Mouse (Mus musculus): ENCODE results near the gene Pygo1.

Pygo1 gene

GRCm38 (mm10) chr9:72925021-72925934 lies at the start of gene Pygo1:
Gene Pygo1 (plus strand): TSS chr9:72925645.
- peak; percentile 32 for DNase-seq

- DNase-seq: no peak
Observed at GRCm38 (mm10) chr9:72875878-72876277, 49.6 kb upstream of the Pygo1 start.

GRCm38 (mm10) chr9:72877905-72878304 lies 47.5 kb upstream of the Pygo1 start:
- DNase-seq: no peak

GRCm38 (mm10) chr9:72878656-72879055 lies 46.8 kb upstream of the Pygo1 start:
- no peak for DNase-seq

- DNase-seq: no peak
Observed at GRCm38 (mm10) chr9:72879601-72880000, 45.8 kb upstream of the Pygo1 start.

- DNase-seq: no peak
Observed at GRCm38 (mm10) chr9:72880225-72880960, 45.1 kb upstream of the Pygo1 start.

- peak; percentile 62 for DNase-seq
Observed at GRCm38 (mm10) chr9:72881026-72881768, 44.2 kb upstream of the Pygo1 start.

GRCm38 (mm10) chr9:72883940-72884339 lies 41.5 kb upstream of the Pygo1 start:
- peak; percentile 58 for DNase-seq

- no peak for DNase-seq
Observed at GRCm38 (mm10) chr9:72889777-72890176, 35.7 kb upstream of the Pygo1 start.

- no peak for DNase-seq
Observed at GRCm38 (mm10) chr9:72890499-72891085, 34.9 kb upstream of the Pygo1 start.

GRCm38 (mm10) chr9:72892761-72893160 lies 32.7 kb upstream of the Pygo1 start:
- DNase-seq: no peak

GRCm38 (mm10) chr9:72894796-72895352 lies 30.6 kb upstream of the Pygo1 start:
- no peak for DNase-seq

GRCm38 (mm10) chr9:72902057-72902456 lies 23.4 kb upstream of the Pygo1 start:
- no peak for DNase-seq

- no peak for DNase-seq
Observed at GRCm38 (mm10) chr9:72902611-72903010, 22.8 kb upstream of the Pygo1 start.

GRCm38 (mm10) chr9:72906693-72907103 lies 18.7 kb upstream of the Pygo1 start:
- no peak for DNase-seq

GRCm38 (mm10) chr9:72911381-72911780 lies 14.1 kb upstream of the Pygo1 start:
- no peak for DNase-seq

- DNase-seq: peak; percentile 10
Observed at GRCm38 (mm10) chr9:72913551-72913950, 11.9 kb upstream of the Pygo1 start.

GRCm38 (mm10) chr9:72915728-72916127 lies 9.7 kb upstream of the Pygo1 start:
- no peak for DNase-seq

- DNase-seq: no peak
Observed at GRCm38 (mm10) chr9:72923068-72923467, 2.4 kb upstream of the Pygo1 start.

- DNase-seq: no peak
Observed at GRCm38 (mm10) chr9:72925935-72926258, 452 bp downstream of the Pygo1 start.

- no peak for DNase-seq
Observed at GRCm38 (mm10) chr9:72931166-72931790, 5.8 kb downstream of the Pygo1 start.

GRCm38 (mm10) chr9:72935309-72935708 lies 9.9 kb downstream of the Pygo1 start:
- no peak for DNase-seq
